Mouse (Mus musculus): ENCODE measurements at regions not wholly inside any gene's neighbourhood (a gene's known extent, or its start where the extent isn't known, plus 50 kb on each side); places are given as distances from the start of the nearest gene placed in this dataset.
"Not testable (repeated sequence)": the region's sequence is repeated elsewhere in the genome, so short reads cannot be mapped to it uniquely, and the experiment has no call there.

GRCm38 (mm10) chr7:70256806-70257205, 109.7 kb downstream of the Nr2f2 start:
- H3K4me3 ChIP-seq (replicated peaks; ENCODE audit: low read length), result no peak overlapping the region
- H3K36me3 ChIP-seq (replicated peaks; ENCODE audit: control insufficient read depth, insufficient read depth), result no peaks in the 10 kb centered on the region
- no peak overlapping the region for H3K9ac ChIP-seq
- 97% methylated on average over 4 of the region's 4 CpGs for WGBS
- no peaks in the 10 kb centered on the region for H3K27me3 ChIP-seq (ENCODE audit: control insufficient read depth, insufficient read depth, low read length)
- no peak overlapping the region for H3K27ac ChIP-seq
- no peaks in the 10 kb centered on the region for H3K9me3 ChIP-seq (ENCODE audit: control insufficient read depth, low read length)
- DNase-seq (ENCODE audit: low spot score), result no peak
- no peak for ATAC-seq (ENCODE audit: low FRiP score)
- H3K4me1 ChIP-seq (replicated peaks; ENCODE audit: control insufficient read depth, insufficient read depth, low read length), result no peaks in the 10 kb centered on the region
- H3K4me2 ChIP-seq (replicated peaks), result no peak overlapping the region

GRCm38 (mm10) chr7:70255072-70255471, 111.5 kb downstream of the Nr2f2 start:
- no peak overlapping the region for H3K4me3 ChIP-seq (replicated peaks; ENCODE audit: low read length)
- H3K4me1 ChIP-seq (replicated peaks; ENCODE audit: control insufficient read depth, insufficient read depth, low read length), result no peaks in the 10 kb centered on the region
- no peak overlapping the region for H3K9ac ChIP-seq
- no peaks in the 10 kb centered on the region for H3K9me3 ChIP-seq (ENCODE audit: control insufficient read depth, low read length)
- no peak overlapping the region for H3K4me2 ChIP-seq (replicated peaks)
- no peak for ATAC-seq (ENCODE audit: low FRiP score)
- WGBS, result 92% methylated on average over 3 of the region's 3 CpGs
- H3K36me3 ChIP-seq (replicated peaks; ENCODE audit: control insufficient read depth, insufficient read depth), result no peaks in the 10 kb centered on the region
- no peaks in the 10 kb centered on the region for H3K27me3 ChIP-seq (ENCODE audit: control insufficient read depth, insufficient read depth, low read length)
- H3K27ac ChIP-seq, result no peak overlapping the region
- no peak for DNase-seq (ENCODE audit: low spot score)

GRCm38 (mm10) chr7:70253275-70253674, 113.3 kb downstream of the Nr2f2 start:
- DNase-seq (ENCODE audit: low spot score) (no peak), ATAC-seq (ENCODE audit: low FRiP score) (no peak)
- Histone ChIP-seq H3K27ac (no peak overlapping the region), H3K4me3 (replicated peaks; ENCODE audit: low read length) (no peak overlapping the region), H3K27me3 (ENCODE audit: control insufficient read depth, insufficient read depth, low read length) (no peaks in the 10 kb centered on the region), H3K36me3 (replicated peaks; ENCODE audit: control insufficient read depth, insufficient read depth) (no peaks in the 10 kb centered on the region), H3K9me3 (ENCODE audit: control insufficient read depth, low read length) (no peaks in the 10 kb centered on the region), H3K4me1 (replicated peaks; ENCODE audit: control insufficient read depth, insufficient read depth, low read length) (no peaks in the 10 kb centered on the region), H3K9ac (no peak overlapping the region), H3K4me2 (replicated peaks) (no peak overlapping the region)
- 72% methylated on average over 4 of the region's 4 CpGs for WGBS

GRCm38 (mm10) chr7:70239059-70239458, 127.5 kb downstream of the Nr2f2 start:
- not testable (repeated sequence) for ATAC-seq (ENCODE audit: low FRiP score); DNase-seq (ENCODE audit: low spot score); H3K4me3 ChIP-seq (replicated peaks; ENCODE audit: low read length); H3K9ac ChIP-seq; H3K4me2 ChIP-seq (replicated peaks); H3K36me3 ChIP-seq (replicated peaks; ENCODE audit: control insufficient read depth, insufficient read depth); H3K4me1 ChIP-seq (replicated peaks; ENCODE audit: control insufficient read depth, insufficient read depth, low read length); H3K27ac ChIP-seq; H3K9me3 ChIP-seq (ENCODE audit: control insufficient read depth, low read length); H3K27me3 ChIP-seq (ENCODE audit: control insufficient read depth, insufficient read depth, low read length)
- 91% methylated on average over 9 of the region's 9 CpGs for WGBS

GRCm38 (mm10) chr7:70219310-70219709, 147.2 kb downstream of the Nr2f2 start:
- no peaks in the 10 kb centered on the region for H3K4me1 ChIP-seq (replicated peaks; ENCODE audit: control insufficient read depth, insufficient read depth, low read length)
- ATAC-seq (ENCODE audit: low FRiP score) (no peak), DNase-seq (ENCODE audit: low spot score) (no peak)
- no peak overlapping the region for H3K4me3 ChIP-seq (replicated peaks; ENCODE audit: low read length)
- no peak overlapping the region for H3K27ac ChIP-seq
- no peaks in the 10 kb centered on the region for H3K36me3 ChIP-seq (replicated peaks; ENCODE audit: control insufficient read depth, insufficient read depth)
- H3K27me3 ChIP-seq (ENCODE audit: control insufficient read depth, insufficient read depth, low read length), result no peaks in the 10 kb centered on the region
- H3K9ac ChIP-seq, result no peak overlapping the region
- no peak overlapping the region for H3K4me2 ChIP-seq (replicated peaks)
- 82% methylated on average over 6 of the region's 6 CpGs for WGBS
- no peaks in the 10 kb centered on the region for H3K9me3 ChIP-seq (ENCODE audit: control insufficient read depth, low read length)

GRCm38 (mm10) chr7:70217137-70217536, 149.4 kb downstream of the Nr2f2 start:
- WGBS, result 94% methylated on average over 2 of the region's 2 CpGs
- DNase-seq (ENCODE audit: low spot score), result no peak
- Histone ChIP-seq H3K36me3 (replicated peaks; ENCODE audit: control insufficient read depth, insufficient read depth) (no peaks in the 10 kb centered on the region), H3K9ac (no peak overlapping the region), H3K27ac (no peak overlapping the region), H3K4me1 (replicated peaks; ENCODE audit: control insufficient read depth, insufficient read depth, low read length) (no peaks in the 10 kb centered on the region), H3K27me3 (ENCODE audit: control insufficient read depth, insufficient read depth, low read length) (no peaks in the 10 kb centered on the region), H3K4me2 (replicated peaks) (no peak overlapping the region), H3K9me3 (ENCODE audit: control insufficient read depth, low read length) (no peaks in the 10 kb centered on the region), H3K4me3 (replicated peaks; ENCODE audit: low read length) (no peak overlapping the region)
- no peak for ATAC-seq (ENCODE audit: low FRiP score)

- Histone ChIP-seq H3K36me3 (replicated peaks; ENCODE audit: control insufficient read depth, insufficient read depth) (no peaks in the 10 kb centered on the region), H3K9ac (no peak overlapping the region), H3K4me3 (replicated peaks; ENCODE audit: low read length) (no peak overlapping the region), H3K4me1 (replicated peaks; ENCODE audit: control insufficient read depth, insufficient read depth, low read length) (no peaks in the 10 kb centered on the region), H3K4me2 (replicated peaks) (no peak overlapping the region), H3K27ac (no peak overlapping the region), H3K27me3 (ENCODE audit: control insufficient read depth, insufficient read depth, low read length) (no peaks in the 10 kb centered on the region), H3K9me3 (ENCODE audit: control insufficient read depth, low read length) (no peaks in the 10 kb centered on the region)
- ATAC-seq (ENCODE audit: low FRiP score) (no peak), DNase-seq (ENCODE audit: low spot score) (no peak)
- WGBS, result 76% methylated on average over 4 of the region's 4 CpGs
These were observed 152.5 kb downstream of the Nr2f2 start for GRCm38 (mm10) chr7:70213970-70214520.

- Histone ChIP-seq H3K9ac (no peak overlapping the region), H3K9me3 (ENCODE audit: control insufficient read depth, low read length) (no peaks in the 10 kb centered on the region), H3K27me3 (ENCODE audit: control insufficient read depth, insufficient read depth, low read length) (no peaks in the 10 kb centered on the region), H3K27ac (no peak overlapping the region), H3K4me3 (replicated peaks; ENCODE audit: low read length) (no peak overlapping the region), H3K4me1 (replicated peaks; ENCODE audit: control insufficient read depth, insufficient read depth, low read length) (no peaks in the 10 kb centered on the region), H3K4me2 (replicated peaks) (no peak overlapping the region), H3K36me3 (replicated peaks; ENCODE audit: control insufficient read depth, insufficient read depth) (no peaks in the 10 kb centered on the region)
- DNase-seq (ENCODE audit: low spot score), result no peak
- WGBS, result 92% methylated on average over 1 of the region's 1 CpGs
- no peak for ATAC-seq (ENCODE audit: low FRiP score)
These were observed 160.6 kb downstream of the Nr2f2 start for GRCm38 (mm10) chr7:70205900-70206299.

GRCm38 (mm10) chr7:70200188-70200587, 166.3 kb downstream of the Nr2f2 start:
- 87% methylated on average over 4 of the region's 4 CpGs for WGBS
- no peak overlapping the region for H3K27ac ChIP-seq
- no peak overlapping the region for H3K4me3 ChIP-seq (replicated peaks; ENCODE audit: low read length)

GRCm38 (mm10) chr7:70178956-70179355, 187.6 kb downstream of the Nr2f2 start:
- Histone ChIP-seq H3K27ac (no peak overlapping the region), H3K4me2 (replicated peaks) (no peak overlapping the region), H3K4me3 (replicated peaks; ENCODE audit: low read length) (no peak overlapping the region), H3K9ac (no peak overlapping the region), H3K9me3 (ENCODE audit: control insufficient read depth, low read length) (no peaks in the 10 kb centered on the region), H3K27me3 (ENCODE audit: control insufficient read depth, insufficient read depth, low read length) (peaks cover 14% of the 10 kb centered on the region), H3K36me3 (replicated peaks; ENCODE audit: control insufficient read depth, insufficient read depth) (no peaks in the 10 kb centered on the region), H3K4me1 (replicated peaks; ENCODE audit: control insufficient read depth, insufficient read depth, low read length) (0 out of 2 replicates have a peak, but pooled peaks cover 2% of the 10 kb centered on the region)
- ATAC-seq (ENCODE audit: low FRiP score) (no peak), DNase-seq (ENCODE audit: low spot score) (no peak)
- WGBS, result 77% methylated on average over 2 of the region's 2 CpGs

More at GRCm38 (mm10) chr7:70200188-70200587, 166.3 kb downstream of the Nr2f2 start:
- no peaks in the 10 kb centered on the region for H3K9me3 ChIP-seq (ENCODE audit: control insufficient read depth, low read length)
- H3K9ac ChIP-seq, result no peak overlapping the region
- H3K4me1 ChIP-seq (replicated peaks; ENCODE audit: control insufficient read depth, insufficient read depth, low read length), result no peaks in the 10 kb centered on the region
- no peaks in the 10 kb centered on the region for H3K27me3 ChIP-seq (ENCODE audit: control insufficient read depth, insufficient read depth, low read length)
- no peak for DNase-seq (ENCODE audit: low spot score)
- H3K4me2 ChIP-seq (replicated peaks), result no peak overlapping the region
- ATAC-seq (ENCODE audit: low FRiP score), result no peak
- no peaks in the 10 kb centered on the region for H3K36me3 ChIP-seq (replicated peaks; ENCODE audit: control insufficient read depth, insufficient read depth)

Measured in hindbrain, embryonic 14.5 days (tissue).